Mouse (Mus musculus) lung, adult 2 months (tissue): ENCODE measurements around the gene Tab1. TPM values are rescaled to one million over a fixed set of nuclear protein-coding genes. Genes with fewer than 3 reads are reported as not detected.
"Not testable (repeated sequence)": the region's sequence is repeated elsewhere in the genome, so short reads cannot be mapped to it uniquely, and the experiment has no call there.

Experiments used
- DNase-seq: peaks from one replicate; pipeline ENCODE4 v3.0.0; 2022
- H3K4me1 ChIP-seq: fragments of 200-500 bp; 2 replicates; pipeline ENCODE4 v1.6.1; 2011; ENCODE audit warnings: low read length; ENCODE audit not compliant: control insufficient read depth, insufficient read depth
- H3K4me3 ChIP-seq: fragments of 200-500 bp; replicated peaks from 2 replicates; pipeline ENCODE3; 2011; ENCODE audit warnings: low read depth, mild to moderate bottlenecking, control low read depth, low read length; ENCODE audit errors: extremely low read depth
- CTCF ChIP-seq: fragments of 200-500 bp; IDR thresholded peaks from 2 replicates; pipeline ENCODE4 v1.5.1; 2011; ENCODE audit warnings: mild to moderate bottlenecking, low read length, control low read depth; ENCODE audit not compliant: insufficient read depth
- POLR2A ChIP-seq: fragments of 200-500 bp; IDR thresholded peaks from 2 replicates; pipeline ENCODE4 v1.6.1; 2011; ENCODE audit warnings: low read depth, mild to moderate bottlenecking, control low read depth, low read length, borderline replicate concordance; ENCODE audit errors: extremely low read depth
- WGBS: fragments of 180-500 bp; shearing (Covaris S2); methylation state at CpG from one replicate; pipeline ENCODE4 v1.1.7; 2018; 5-methylcytosine and 5-hydroxymethylcytosine counted together
- polyA plus RNA-seq: library from polyadenylated mRNA; depleted of rRNA; stranded (reverse); fragments of >200 nt; gene quantifications from 2 replicates; pipeline ENCODE4 v1.2.3, GENCODE M21; 2012

Gene Tab1
- polyA plus RNA-seq, 1 experiment: 23.5 TPM

DNA sequence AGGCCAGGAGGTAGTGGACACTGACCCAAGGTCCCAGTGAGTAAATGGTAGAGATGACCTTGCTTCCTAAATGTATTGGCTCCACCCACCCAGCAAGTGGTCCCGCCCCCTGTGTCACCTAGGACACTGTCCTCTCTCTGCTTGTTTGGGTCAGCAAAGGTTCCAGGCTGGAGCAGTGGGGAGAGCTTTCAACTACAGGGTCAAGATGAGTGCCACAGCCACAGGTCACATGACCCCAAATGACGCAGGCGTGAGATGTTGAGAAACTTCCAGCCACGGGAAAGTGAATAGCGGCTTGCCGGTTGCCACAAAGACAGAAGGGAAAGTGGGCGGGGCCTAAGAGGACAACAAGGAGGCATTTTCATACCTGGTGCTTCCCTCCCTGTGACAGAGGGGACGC is 15.8 kb upstream of the Tab1 start:
- 60% methylated on average over 8 of the region's 8 CpGs for WGBS
- DNase-seq: no peak
- Histone ChIP-seq H3K4me1 (no peaks in the 10 kb centered on the region), H3K4me3 (no peak overlapping the region)
- TF ChIP-seq CTCF: no peak
- TF ChIP-seq POLR2A: no peak

DNA sequence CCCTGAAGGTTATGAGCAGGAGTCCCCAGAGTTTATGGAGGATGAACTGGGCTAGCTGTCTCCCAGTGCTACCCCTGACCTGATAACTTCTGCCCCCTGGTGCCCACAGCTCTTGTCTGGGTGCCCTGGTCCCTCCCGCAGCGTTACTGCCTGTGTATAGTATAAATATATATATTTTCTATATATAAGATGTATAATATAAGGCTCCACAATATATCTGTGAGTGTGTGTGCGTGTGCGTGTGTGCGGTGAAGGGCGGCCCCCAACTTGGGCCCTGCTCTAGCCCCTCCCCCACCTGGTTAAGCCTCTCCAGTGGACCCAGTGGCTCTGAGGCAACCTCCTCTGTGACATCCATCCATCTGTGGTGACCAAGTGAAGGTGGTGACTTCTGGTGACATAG is 13.9 kb upstream of the Tab1 start:
- TF ChIP-seq CTCF (no peak), POLR2A (no peak)
- no peaks in the 10 kb centered on the region for H3K4me1 ChIP-seq
- DNase-seq: no peak
- WGBS: 86% methylated on average over 6 of the region's 6 CpGs
- H3K4me3 ChIP-seq: no peak overlapping the region

- WGBS: 88% methylated on average over 9 of the region's 9 CpGs
These were observed 11.1 kb upstream of the Tab1 start for GRCm38 (mm10) chr15:80121721-80122325.

GRCm38 (mm10) chr15:80122431-80122830 is 10.5 kb upstream of the Tab1 start:
- H3K4me3 ChIP-seq, DNase-seq, H3K4me1 ChIP-seq: not testable (repeated sequence)
- WGBS: 89% methylated on average over 6 of the region's 6 CpGs

More at GRCm38 (mm10) chr15:80121721-80122325, 11.1 kb upstream of the Tab1 start:
- DNase-seq: no peak
- H3K4me1 ChIP-seq: no peaks in the 10 kb centered on the region
- no peak for TF ChIP-seq CTCF
- no peak for TF ChIP-seq POLR2A
- no peak overlapping the region for H3K4me3 ChIP-seq

DNA sequence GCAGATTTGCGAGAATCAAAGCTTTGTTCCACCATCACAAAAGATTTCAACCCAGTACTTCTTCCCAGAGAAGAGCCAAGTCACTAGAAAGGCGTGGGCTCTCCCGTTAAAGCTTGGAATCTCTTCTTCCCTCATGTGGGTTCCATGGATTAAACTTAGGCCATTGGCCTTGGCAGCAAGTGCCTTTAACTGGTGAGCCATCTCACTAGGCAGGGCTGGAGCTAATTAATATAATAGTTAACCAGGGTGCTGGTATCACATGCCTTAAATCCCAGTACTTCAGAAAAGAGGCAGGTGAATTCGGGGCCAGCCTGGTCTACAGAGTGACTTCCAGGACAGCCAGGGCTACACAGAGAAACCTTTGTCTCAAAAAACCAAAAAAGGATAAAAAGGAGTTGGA is 8.3 kb upstream of the Tab1 start:
- no peak for TF ChIP-seq CTCF
- no peak for TF ChIP-seq POLR2A
- 70% methylated on average over 4 of the region's 4 CpGs for WGBS
- Histone ChIP-seq H3K4me1 (no peaks in the 10 kb centered on the region), H3K4me3 (no peak overlapping the region)
- DNase-seq: no peak

GRCm38 (mm10) chr15:80127191-80127590 is 5.7 kb upstream of the Tab1 start:
- H3K4me1 ChIP-seq: no peaks in the 10 kb centered on the region
- no peak for DNase-seq
- TF ChIP-seq CTCF (no peak), POLR2A (no peak)
- WGBS: 67% methylated on average over 1 of the region's 1 CpGs
- H3K4me3 ChIP-seq: no peak overlapping the region

DNA sequence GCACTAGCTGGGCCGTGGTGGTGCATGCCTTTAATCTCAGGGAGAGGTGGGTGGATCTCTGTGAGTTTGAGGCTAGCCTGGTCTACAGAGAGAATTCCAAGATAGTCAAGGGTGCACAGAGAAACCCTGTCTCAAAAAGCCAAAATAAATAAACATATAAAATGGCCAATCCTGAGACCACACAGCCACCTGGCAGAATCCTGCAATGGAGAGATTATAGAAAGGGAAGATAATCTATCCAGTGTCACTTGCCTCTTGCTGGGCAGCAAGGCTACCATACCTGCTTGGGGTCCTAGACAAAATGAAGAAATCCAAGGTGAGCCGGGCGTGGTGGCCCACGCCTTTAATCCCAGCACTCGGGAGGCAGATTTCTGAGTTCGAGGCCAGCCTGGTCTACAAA is 2.9 kb upstream of the Tab1 start:
- Histone ChIP-seq H3K4me1 (no peaks in the 10 kb centered on the region; the same call in 1 of the 2 replicates), H3K4me3 (no peak overlapping the region)
- DNase-seq: no peak
- TF ChIP-seq CTCF: no peak
- no peak for TF ChIP-seq POLR2A
- 89% methylated on average over 6 of the region's 6 CpGs for WGBS

- TF ChIP-seq CTCF (no peak), POLR2A (no peak)
- no peaks in the 10 kb centered on the region; the same call in 1 of the 2 replicates for H3K4me1 ChIP-seq
- 61% methylated on average over 5 of the region's 5 CpGs for WGBS
These were observed 2.2 kb upstream of the Tab1 start for GRCm38 (mm10) chr15:80130689-80131088.

DNA sequence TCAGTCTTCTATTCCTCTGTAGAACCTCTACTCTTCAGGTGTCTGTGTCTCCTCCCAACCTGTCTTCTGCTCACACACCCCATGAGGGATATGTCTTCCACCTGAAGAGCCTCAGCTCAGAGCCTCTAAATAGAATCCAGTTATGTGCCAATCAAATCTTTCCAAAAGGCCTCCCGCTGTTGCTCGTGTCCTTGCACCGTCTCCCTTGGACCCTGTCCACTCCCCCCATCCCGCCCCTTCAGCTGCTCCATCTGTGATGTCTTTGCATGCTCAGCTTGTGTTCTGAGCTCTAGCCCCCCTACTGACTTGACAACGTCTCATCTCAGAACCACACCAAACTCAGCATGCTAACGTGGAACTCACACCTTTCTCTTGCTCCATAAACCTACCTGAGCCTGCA is 1.5 kb upstream of the Tab1 start:
- DNase-seq: no peak
- Histone ChIP-seq H3K4me1 (no peaks in the 10 kb centered on the region; the same call in 1 of the 2 replicates), H3K4me3 (no peak overlapping the region)
- TF ChIP-seq POLR2A: no peak
- TF ChIP-seq CTCF: no peak
- WGBS: 78% methylated on average over 6 of the region's 6 CpGs

More at GRCm38 (mm10) chr15:80130689-80131088, 2.2 kb upstream of the Tab1 start:
- no peak overlapping the region for H3K4me3 ChIP-seq
- DNase-seq: no peak

DNA sequence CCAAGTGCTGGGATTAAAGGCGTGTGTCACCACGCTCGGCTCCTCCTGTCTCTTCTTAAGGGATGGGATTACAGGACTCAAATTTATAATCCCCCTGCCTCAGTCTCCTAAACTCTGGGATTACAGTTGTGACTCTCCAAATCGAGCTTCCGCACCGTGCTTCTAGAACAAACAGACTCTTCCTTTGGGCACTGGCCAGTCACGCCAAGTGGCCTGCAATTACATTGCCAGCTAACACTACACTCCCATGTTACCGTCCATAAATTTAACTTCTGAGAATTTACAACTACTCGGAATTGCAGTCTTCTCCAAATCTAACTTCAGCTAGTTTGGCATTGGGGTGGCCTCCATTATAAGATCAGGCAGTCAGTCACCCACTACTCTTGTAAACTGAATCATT is 475 bp upstream of the Tab1 start:
- Histone ChIP-seq H3K4me1 (no peaks in the 10 kb centered on the region; the same call in 1 of the 2 replicates), H3K4me3 (no peak overlapping the region)
- WGBS: 61% methylated on average over 9 of the region's 9 CpGs
- no peak for DNase-seq
- TF ChIP-seq POLR2A (no peak), CTCF (no peak)
